Comparison of ENCODE assay signal across 25 mouse cellular contexts in the genomic region with DNA sequence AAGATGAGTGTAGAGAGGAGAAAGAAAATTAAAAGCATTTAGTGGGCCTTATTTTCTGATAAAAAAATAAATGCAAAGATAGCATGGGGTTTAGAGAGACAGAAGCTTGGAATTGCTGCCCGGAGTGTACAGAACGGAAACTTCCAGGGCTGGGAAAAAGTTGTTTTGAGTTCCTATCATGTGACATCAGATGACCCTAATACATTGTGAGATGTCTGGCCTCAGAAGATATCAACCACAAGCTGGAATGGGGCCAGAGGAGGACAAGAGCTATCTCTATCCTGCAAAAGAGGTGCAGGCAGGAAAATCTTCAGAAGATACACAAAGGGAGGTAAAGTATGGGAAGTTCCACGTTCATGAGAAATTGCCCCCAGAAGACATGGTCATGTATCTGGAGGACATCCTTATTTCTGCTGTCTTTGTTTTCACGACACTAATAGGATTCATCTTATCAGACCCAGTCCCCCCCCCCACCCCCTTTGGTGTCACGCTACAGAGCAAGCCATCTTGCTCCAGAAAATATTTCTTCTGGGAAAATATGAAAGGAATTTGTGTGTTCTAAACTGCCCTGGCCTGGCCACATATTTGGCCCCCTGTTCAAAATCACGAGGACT.
DNase-seq lines count a peak whose midpoint lies in the region; ATAC-seq and TF ChIP-seq lines count a peak whose summit lies in the region.
"Had no signal": no experiment of that assay in that cellular context is flagged by ENCODE, and none has a peak within 500 bp of the region (broad histone marks: within the 10 kb centered on the region; RNA-seq: fewer than 3 reads in every experiment).

No protein-coding gene starts in this region.

- peak; percentile 77 for ATAC-seq in heart, embryonic 16.5 days (replicated peaks; ENCODE audit: extremely low read depth, insufficient read depth, low FRiP score)
- ATAC-seq in liver, embryonic 11.5 days (replicated peaks; ENCODE audit: low FRiP score): no peak; the same call in 1 of the 2 replicates
- peak; percentile 30 for ATAC-seq in liver, embryonic 16.5 days (ENCODE audit: low read depth)
- no peak for ATAC-seq in erythroblast, adult 5-6 weeks (replicated peaks; ENCODE audit: low FRiP score, poor library complexity, severe bottlenecking)
- ATAC-seq: forebrain, embryonic 16.5 days; midbrain, embryonic 16.5 days had no signal

- no peak overlapping the region for H3K9ac ChIP-seq in heart, embryonic 16.5 days (ENCODE audit: low read length)
- H3K9ac ChIP-seq in liver, adult 2 months (ENCODE audit: low read depth, low read length): no peak overlapping the region
- no peak overlapping the region for H3K9ac ChIP-seq in liver, embryonic 11.5 days (ENCODE audit: low read depth, low read length)
- H3K9ac ChIP-seq in liver, embryonic 16.5 days (ENCODE audit: low read depth, low read length): no peak overlapping the region
- H3K9ac ChIP-seq: embryonic facial prominence, embryonic 15.5 days; hindbrain, embryonic 13.5 days; limb, embryonic 12.5 days; neural tube, embryonic 13.5 days had no signal

- no peaks in the 10 kb centered on the region for H3K79me2 ChIP-seq in liver, adult 2 months (ENCODE audit: control insufficient read depth, insufficient read depth, low read length)

- H3K27ac ChIP-seq in heart, embryonic 16.5 days (ENCODE audit: low read length): no peak overlapping the region
- no peak overlapping the region for H3K27ac ChIP-seq in heart, embryonic 10.5 days
- no peak overlapping the region for H3K27ac ChIP-seq in liver, adult 2 months (replicated peaks; ENCODE audit: insufficient read depth, low read depth, low read length)
- no peak overlapping the region for H3K27ac ChIP-seq in liver, embryonic 11.5 days (ENCODE audit: low read depth, low read length)
- no peak overlapping the region for H3K27ac ChIP-seq in liver, embryonic 16.5 days (ENCODE audit: low read length)
- H3K27ac ChIP-seq: embryonic facial prominence, embryonic 15.5 days; hindbrain, embryonic 13.5 days; limb, embryonic 12.5 days; midbrain, embryonic 10.5 days; neural tube, embryonic 13.5 days had no signal

- TF ChIP-seq POLR2A in liver, adult 2 months (IDR thresholded peaks at IDR 0.05; ENCODE audit: extremely low read depth, insufficient read depth, low read length): no peak

- no peak for TF ChIP-seq CTCF in liver, adult 2 months (IDR thresholded peaks at IDR 0.05; ENCODE audit: low read depth, low read length)

- H3K27me3 ChIP-seq in heart, embryonic 16.5 days (ENCODE audit: control insufficient read depth, insufficient read depth, low read length): no peaks in the 10 kb centered on the region
- H3K27me3 ChIP-seq in heart, embryonic 10.5 days (ENCODE audit: insufficient read depth, poor library complexity, severe bottlenecking): no peaks in the 10 kb centered on the region
- no peaks in the 10 kb centered on the region for H3K27me3 ChIP-seq in liver, adult 2 months (ENCODE audit: control insufficient read depth, insufficient read depth, low read length)
- H3K27me3 ChIP-seq in liver, embryonic 11.5 days (replicated peaks; ENCODE audit: control insufficient read depth, insufficient read depth, low read length): no peaks in the 10 kb centered on the region
- H3K27me3 ChIP-seq in liver, embryonic 16.5 days (ENCODE audit: control insufficient read depth, insufficient read depth, low read depth, low read length): no peaks in the 10 kb centered on the region
- H3K27me3 ChIP-seq: embryonic facial prominence, embryonic 15.5 days; hindbrain, embryonic 13.5 days; limb, embryonic 12.5 days; neural tube, embryonic 13.5 days had no signal

- no peak overlapping the region for H3K4me2 ChIP-seq in heart, embryonic 16.5 days (ENCODE audit: low read depth, low read length)
- no peak overlapping the region for H3K4me2 ChIP-seq in liver, embryonic 11.5 days
- H3K4me2 ChIP-seq in liver, embryonic 16.5 days (ENCODE audit: low read depth, low read length): no peak overlapping the region
- H3K4me2 ChIP-seq: embryonic facial prominence, embryonic 15.5 days; hindbrain, embryonic 13.5 days; limb, embryonic 12.5 days; neural tube, embryonic 13.5 days had no signal

- H3K4me3 ChIP-seq in heart, embryonic 16.5 days (ENCODE audit: low read length): no peak overlapping the region
- H3K4me3 ChIP-seq in heart, embryonic 10.5 days: no peak overlapping the region
- H3K4me3 ChIP-seq in liver, adult 2 months (ENCODE audit: insufficient read depth, low read depth, low read length): no peak overlapping the region
- H3K4me3 ChIP-seq in liver, embryonic 11.5 days (ENCODE audit: low read depth, low read length): no peak overlapping the region
- no peak overlapping the region for H3K4me3 ChIP-seq in liver, embryonic 16.5 days (ENCODE audit: low read depth, low read length)
- H3K4me3 ChIP-seq: embryonic facial prominence, embryonic 15.5 days; hindbrain, embryonic 13.5 days; limb, embryonic 12.5 days; midbrain, embryonic 10.5 days; myocyte; neural tube, embryonic 13.5 days had no signal

- WGBS in heart, embryonic 16.5 days: 47% methylated on average over 6 of the region's 6 CpGs
- 54% methylated on average over 6 of the region's 6 CpGs for WGBS in heart, embryonic 10.5 days
- 64% methylated on average over 6 of the region's 6 CpGs for WGBS in liver, adult 2 months
- WGBS in liver, embryonic 11.5 days: 54% methylated on average over 6 of the region's 6 CpGs
- 57% methylated on average over 6 of the region's 6 CpGs for WGBS in liver, embryonic 16.5 days (ENCODE audit: insufficient replicate concordance)

- no peaks in the 10 kb centered on the region for H3K36me3 ChIP-seq in heart, embryonic 16.5 days (ENCODE audit: control insufficient read depth, insufficient read depth)
- H3K36me3 ChIP-seq in heart, embryonic 10.5 days: no peaks in the 10 kb centered on the region
- no peaks in the 10 kb centered on the region for H3K36me3 ChIP-seq in liver, adult 2 months (ENCODE audit: control insufficient read depth, insufficient read depth, low read length)
- no peaks in the 10 kb centered on the region for H3K36me3 ChIP-seq in liver, embryonic 11.5 days (ENCODE audit: control insufficient read depth, insufficient read depth, low read length)
- H3K36me3 ChIP-seq in liver, embryonic 16.5 days (ENCODE audit: control insufficient read depth, insufficient read depth): no peaks in the 10 kb centered on the region
- H3K36me3 ChIP-seq: embryonic facial prominence, embryonic 15.5 days; hindbrain, embryonic 13.5 days; limb, embryonic 12.5 days; midbrain, embryonic 10.5 days; neural tube, embryonic 13.5 days had no signal

- DNase-seq in heart, adult 18-20 months: peak; percentile 6 to 13
- DNase-seq in heart, postnatal 4 days: no peak
- DNase-seq in heart, embryonic 10.5 days (ENCODE audit: low spot score): no peak
- DNase-seq in liver, adult 2 months (ENCODE audit: extremely low read depth, low read depth, low spot score): peak; percentile 31
- DNase-seq in liver, embryonic 11.5 days (ENCODE audit: low spot score): no peak
- DNase-seq: adrenal gland, postnatal 36 days; cerebellum, adult 11 months; cerebellum, adult 9-11 months; gastrocnemius, postnatal 14 days; lung, adult 18-20 months; lung, postnatal 10 days; retina, postnatal 1 day; right cerebral cortex, postnatal 4 days; thymus, postnatal 25 days had no signal

- H3K9me3 ChIP-seq in heart, embryonic 16.5 days (replicated peaks; ENCODE audit: control insufficient read depth, low read length): no peaks in the 10 kb centered on the region
- H3K9me3 ChIP-seq in heart, embryonic 10.5 days: no peaks in the 10 kb centered on the region
- no peaks in the 10 kb centered on the region for H3K9me3 ChIP-seq in liver, embryonic 11.5 days (ENCODE audit: control insufficient read depth, low read length)
- H3K9me3 ChIP-seq in liver, embryonic 16.5 days (replicated peaks; ENCODE audit: control insufficient read depth, low read length): no peaks in the 10 kb centered on the region; the same call in 1 of the 2 replicates
- H3K9me3 ChIP-seq: embryonic facial prominence, embryonic 15.5 days; hindbrain, embryonic 13.5 days; limb, embryonic 12.5 days; neural tube, embryonic 13.5 days had no signal

- no peaks in the 10 kb centered on the region for H3K4me1 ChIP-seq in heart, embryonic 16.5 days (ENCODE audit: control insufficient read depth, insufficient read depth, low read length)
- H3K4me1 ChIP-seq in heart, embryonic 10.5 days: no peaks in the 10 kb centered on the region
- no peaks in the 10 kb centered on the region; the same call in 1 of the 2 replicates for H3K4me1 ChIP-seq in liver, adult 2 months (ENCODE audit: control insufficient read depth, insufficient read depth, low read length)
- H3K4me1 ChIP-seq in liver, embryonic 11.5 days (replicated peaks; ENCODE audit: control insufficient read depth, insufficient read depth, low read length): no peaks in the 10 kb centered on the region
- H3K4me1 ChIP-seq in liver, embryonic 16.5 days (ENCODE audit: control insufficient read depth, low read depth, low read length): no peaks in the 10 kb centered on the region
- H3K4me1 ChIP-seq: embryonic facial prominence, embryonic 15.5 days; hindbrain, embryonic 13.5 days; limb, embryonic 12.5 days; midbrain, embryonic 10.5 days; neural tube, embryonic 13.5 days had no signal

Comparison
In these comparisons a context has a peak if more than half of its experiments do, and no peak if none do; other contexts are left out.
1. DNase-seq: peak in heart, adult 18-20 months (2 of 2) and liver, adult 2 months (single experiment); none in heart, postnatal 4 days (single experiment), heart, embryonic 10.5 days (single experiment) and liver, embryonic 11.5 days (single experiment).
2. ATAC-seq: peak in heart, embryonic 16.5 days (single experiment) and liver, embryonic 16.5 days (single experiment); none in liver, embryonic 11.5 days (single experiment) and erythroblast, adult 5-6 weeks (single experiment).